14 mouse cellular contexts compared by ENCODE assay signal in the genomic region with DNA sequence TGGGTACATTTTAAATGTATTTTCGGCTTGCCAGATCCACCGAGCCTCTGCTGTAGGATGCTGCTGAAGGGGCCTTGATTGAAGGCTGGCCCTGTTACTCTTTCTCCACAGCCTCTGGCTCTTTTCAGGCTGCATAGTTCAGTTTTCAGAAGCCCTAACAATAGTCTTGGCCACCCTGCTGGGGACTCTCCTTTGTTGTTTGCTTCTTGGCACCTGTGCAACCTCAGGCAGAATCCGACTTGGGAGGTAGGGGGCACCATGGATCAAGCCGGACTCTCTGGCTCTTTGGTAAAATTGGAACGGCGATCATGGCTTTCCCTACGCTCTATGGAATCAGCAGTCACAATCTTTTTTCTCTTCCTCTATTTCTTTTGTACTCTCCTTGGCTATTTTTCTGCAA. TPM values are rescaled to one million over a fixed set of nuclear protein-coding genes. Genes with fewer than 3 reads are reported as not detected.
DNase-seq lines count a peak whose midpoint lies in the region; ATAC-seq and TF ChIP-seq lines count a peak whose summit lies in the region.
"Had no signal": no experiment of that assay in that cellular context is flagged by ENCODE, and none has a peak within 500 bp of the region (broad histone marks: within the 10 kb centered on the region; RNA-seq: fewer than 3 reads in every experiment).

No protein-coding gene starts in this region.

- no peak overlapping the region; the same call in 1 of the 2 replicates for H3K27ac ChIP-seq in hindbrain, embryonic 16.5 days (ENCODE audit: low read depth, low read length)
- no peak overlapping the region for H3K27ac ChIP-seq in hindbrain, embryonic 10.5 days
- peak overlapping the region; percentile 53; the same call in 1 of the 2 replicates for H3K27ac ChIP-seq in lung, embryonic 15.5 days
- peak overlapping the region; percentile 44; the same call in 1 of the 2 replicates for H3K27ac ChIP-seq in stomach, embryonic 14.5 days (ENCODE audit: low read length)
- H3K27ac ChIP-seq: liver, embryonic 12.5 days had no signal

- no peak for DNase-seq in hindbrain, embryonic 10.5 days (ENCODE audit: low spot score)
- no peak for DNase-seq in lung, adult 2 months
- DNase-seq in brain, adult 2 months (ENCODE audit: low read depth, low spot score), result peak; percentile 10
- DNase-seq in embryo, embryonic 9.5 days (ENCODE audit: extremely low spot score), result no peak
- DNase-seq: cerebellum, adult 8-10 months; kidney, adult 18-20 months; thymus, adult 18-20 months had no signal

- no peaks in the 10 kb centered on the region for H3K4me1 ChIP-seq in hindbrain, embryonic 16.5 days (ENCODE audit: control insufficient read depth, insufficient read depth, low read depth, low read length)
- H3K4me1 ChIP-seq in hindbrain, embryonic 10.5 days (replicated peaks), result no peaks in the 10 kb centered on the region
- peaks cover 8% of the 10 kb centered on the region; the same call in 1 of the 2 replicates for H3K4me1 ChIP-seq in lung, embryonic 15.5 days
- H3K4me1 ChIP-seq in lung, adult 2 months (ENCODE audit: control insufficient read depth, insufficient read depth, low read length), result no peaks in the 10 kb centered on the region; the same call in 1 of the 2 replicates
- peaks cover 3% of the 10 kb centered on the region; the same call in 1 of the 2 replicates for H3K4me1 ChIP-seq in stomach, embryonic 14.5 days (ENCODE audit: control insufficient read depth, insufficient read depth, low read length)
- H3K4me1 ChIP-seq: liver, embryonic 12.5 days had no signal

- H3K4me2 ChIP-seq in hindbrain, embryonic 16.5 days (ENCODE audit: low read length), result no peak overlapping the region
- no peak overlapping the region for H3K4me2 ChIP-seq in lung, embryonic 15.5 days
- no peak overlapping the region for H3K4me2 ChIP-seq in stomach, embryonic 14.5 days (replicated peaks; ENCODE audit: low read depth, low read length)
- H3K4me2 ChIP-seq: liver, embryonic 12.5 days had no signal

- no peak for TF ChIP-seq CTCF in lung, adult 2 months (IDR thresholded peaks at IDR 0.05; ENCODE audit: insufficient read depth, low read length)

- H3K9me3 ChIP-seq in hindbrain, embryonic 16.5 days (ENCODE audit: control insufficient read depth, low read length), result no peaks in the 10 kb centered on the region
- H3K9me3 ChIP-seq in hindbrain, embryonic 10.5 days, result no peaks in the 10 kb centered on the region
- no peaks in the 10 kb centered on the region for H3K9me3 ChIP-seq in lung, embryonic 15.5 days
- no peaks in the 10 kb centered on the region for H3K9me3 ChIP-seq in stomach, embryonic 14.5 days (ENCODE audit: control insufficient read depth, low read depth, low read length)

- H3K9ac ChIP-seq in hindbrain, embryonic 16.5 days (ENCODE audit: low read depth, low read length), result no peak overlapping the region
- H3K9ac ChIP-seq in lung, embryonic 15.5 days, result no peak overlapping the region
- H3K9ac ChIP-seq in stomach, embryonic 14.5 days (replicated peaks; ENCODE audit: low read depth, low read length), result no peak overlapping the region
- H3K9ac ChIP-seq: liver, embryonic 12.5 days had no signal

- H3K4me3 ChIP-seq in hindbrain, embryonic 16.5 days (ENCODE audit: low read length), result no peak overlapping the region
- H3K4me3 ChIP-seq in hindbrain, embryonic 10.5 days, result no peak overlapping the region
- no peak overlapping the region for H3K4me3 ChIP-seq in lung, embryonic 15.5 days
- H3K4me3 ChIP-seq in lung, adult 2 months (replicated peaks; ENCODE audit: extremely low read depth, low read depth, low read length), result no peak overlapping the region
- no peak overlapping the region for H3K4me3 ChIP-seq in stomach, embryonic 14.5 days (ENCODE audit: low read depth, low read length)
- H3K4me3 ChIP-seq: liver, embryonic 12.5 days had no signal

- peak; percentile 75 for ATAC-seq in hindbrain, embryonic 16.5 days
- ATAC-seq in lung, embryonic 15.5 days (ENCODE audit: borderline replicate concordance, extremely low read depth, low FRiP score, low TSS enrichment), result no peak
- ATAC-seq in stomach, embryonic 14.5 days (ENCODE audit: insufficient number of reproducible peaks, insufficient read depth, low FRiP score, low read depth), result no peak
- ATAC-seq: liver, embryonic 12.5 days had no signal

- H3K27me3 ChIP-seq in hindbrain, embryonic 16.5 days (replicated peaks; ENCODE audit: control insufficient read depth, insufficient read depth, low read length), result no peaks in the 10 kb centered on the region
- H3K27me3 ChIP-seq in hindbrain, embryonic 10.5 days (ENCODE audit: insufficient read depth, poor library complexity, severe bottlenecking), result no peaks in the 10 kb centered on the region
- no peaks in the 10 kb centered on the region for H3K27me3 ChIP-seq in lung, embryonic 15.5 days
- no peaks in the 10 kb centered on the region for H3K27me3 ChIP-seq in stomach, embryonic 14.5 days (ENCODE audit: control insufficient read depth, insufficient read depth, low read length)
- H3K27me3 ChIP-seq: liver, embryonic 12.5 days had no signal

- TF ChIP-seq POLR2A in lung, adult 2 months (IDR thresholded peaks at IDR 0.05; ENCODE audit: borderline replicate concordance, extremely low read depth, low read depth, low read length), result no peak

- 41% methylated on average over 7 of the region's 7 CpGs for WGBS in hindbrain, embryonic 16.5 days
- WGBS in hindbrain, embryonic 10.5 days, result 50% methylated on average over 7 of the region's 7 CpGs
- 83% methylated on average over 7 of the region's 7 CpGs for WGBS in lung, embryonic 15.5 days
- WGBS in lung, adult 2 months, result 81% methylated on average over 7 of the region's 7 CpGs
- WGBS in stomach, embryonic 14.5 days, result 83% methylated on average over 7 of the region's 7 CpGs

- H3K36me3 ChIP-seq in hindbrain, embryonic 16.5 days (ENCODE audit: control insufficient read depth, insufficient read depth, low read length), result no peaks in the 10 kb centered on the region
- peaks cover 12% of the 10 kb centered on the region for H3K36me3 ChIP-seq in hindbrain, embryonic 10.5 days
- H3K36me3 ChIP-seq in lung, embryonic 15.5 days, result 0 out of 2 replicates have a peak, but pooled peaks cover 5% of the 10 kb centered on the region
- H3K36me3 ChIP-seq in stomach, embryonic 14.5 days (ENCODE audit: control insufficient read depth, insufficient read depth, low read length), result peaks cover 3% of the 10 kb centered on the region; the same call in 1 of the 2 replicates

RNA-seq across cellular contexts. Expression of a gene that starts 13.3 kb away (rescaled TPM):
- polyA plus RNA-seq in hindbrain, embryonic 16.5 days (2015; fragmentation: Nextera tagmentation; extraction: Ambion mirVana), result not detected in 2 replicates
- polyA plus RNA-seq in hindbrain, embryonic 10.5 days (2016; fragmentation: Nextera tagmentation; extraction: Ambion mirVana), result not detected in 2 replicates
- not detected in 2 replicates for polyA plus RNA-seq in lung, embryonic 15.5 days (2015; fragmentation: Nextera tagmentation; extraction: Ambion mirVana)
- not detected in 2 replicates for polyA plus RNA-seq in lung, adult 2 months (2012; rRNA removed)
- 0.24 TPM in 1 of 2 replicates, not detected in the other for polyA plus RNA-seq in stomach, embryonic 14.5 days (2014; fragmentation: Nextera tagmentation; extraction: Ambion mirVana)
- polyA plus RNA-seq: embryonic facial prominence, embryonic 11.5 days; neural tube, embryonic 14.5 days; spleen, adult 2 months had no signal

Comparison
In these comparisons a context has a peak if more than half of its experiments do, and no peak if none do; other contexts are left out.
1. H3K27ac ChIP-seq: peak in lung, embryonic 15.5 days (single experiment) and stomach, embryonic 14.5 days (single experiment); none in hindbrain, embryonic 16.5 days (single experiment) and hindbrain, embryonic 10.5 days (single experiment).